Mouse (Mus musculus): ENCODE results near the gene Sec22a.

Sec22a gene

GRCm38 (mm10) chr16:35363150-35364062 lies at the start of gene Sec22a:
Sec22a (minus strand) TSS chr16:35363918.
- peak; percentile 84 to 91 for DNase-seq (ENCODE audit: low spot score in 2 of 2)

- DNase-seq (ENCODE audit: low spot score in 2 of 2): no peak
These were observed 43.0 kb upstream of the Sec22a start for GRCm38 (mm10) chr16:35406706-35407105.

- DNase-seq (ENCODE audit: low spot score in 2 of 2): no peak
These were observed 42.4 kb upstream of the Sec22a start for GRCm38 (mm10) chr16:35406166-35406565.

GRCm38 (mm10) chr16:35405348-35406080 lies 41.8 kb upstream of the Sec22a start:
- DNase-seq (ENCODE audit: low spot score in 2 of 2): no peak

GRCm38 (mm10) chr16:35404864-35405263 lies 41.1 kb upstream of the Sec22a start:
- DNase-seq (ENCODE audit: low spot score in 2 of 2): no peak

- no peak for DNase-seq (ENCODE audit: low spot score in 2 of 2)
These were observed 40.2 kb upstream of the Sec22a start for GRCm38 (mm10) chr16:35403891-35404290.

GRCm38 (mm10) chr16:35403356-35403755 lies 39.6 kb upstream of the Sec22a start:
- DNase-seq (ENCODE audit: low spot score in 2 of 2): no peak

- DNase-seq (ENCODE audit: low spot score in 2 of 2): no peak
These were observed 29.1 kb upstream of the Sec22a start for GRCm38 (mm10) chr16:35392813-35393212.

GRCm38 (mm10) chr16:35385654-35386053 lies 21.9 kb upstream of the Sec22a start:
- no peak for DNase-seq (ENCODE audit: low spot score in 2 of 2)

GRCm38 (mm10) chr16:35380048-35380447 lies 16.3 kb upstream of the Sec22a start:
- DNase-seq (ENCODE audit: low spot score in 2 of 2): no peak

GRCm38 (mm10) chr16:35379344-35379743 lies 15.6 kb upstream of the Sec22a start:
- DNase-seq (ENCODE audit: low spot score in 2 of 2): no peak

- DNase-seq (ENCODE audit: low spot score in 2 of 2): no peak
These were observed 328 bp upstream of the Sec22a start for GRCm38 (mm10) chr16:35364063-35364428.

- no peak for DNase-seq (ENCODE audit: low spot score in 2 of 2)
These were observed 1.5 kb downstream of the Sec22a start for GRCm38 (mm10) chr16:35362221-35362620.

GRCm38 (mm10) chr16:35360593-35360992 lies 3.1 kb downstream of the Sec22a start:
- DNase-seq (ENCODE audit: low spot score in 2 of 2): peak in 1 of 2 experiments; percentile 7

GRCm38 (mm10) chr16:35357449-35357848 lies 6.3 kb downstream of the Sec22a start:
- no peak for DNase-seq (ENCODE audit: low spot score in 2 of 2)

- DNase-seq (ENCODE audit: low spot score in 2 of 2): no peak
These were observed 33.3 kb downstream of the Sec22a start for GRCm38 (mm10) chr16:35330451-35330850.

- no peak for DNase-seq (ENCODE audit: low spot score in 2 of 2)
These were observed 43.9 kb downstream of the Sec22a start for GRCm38 (mm10) chr16:35319773-35320172.

- no peak for DNase-seq (ENCODE audit: low spot score in 2 of 2)
These were observed 44.4 kb downstream of the Sec22a start for GRCm38 (mm10) chr16:35319335-35319734.

GRCm38 (mm10) chr16:35318397-35318796 lies 45.3 kb downstream of the Sec22a start:
- DNase-seq (ENCODE audit: low spot score in 2 of 2): no peak

- DNase-seq (ENCODE audit: low spot score in 2 of 2): no peak
These were observed 46.3 kb downstream of the Sec22a start for GRCm38 (mm10) chr16:35317460-35317859.

GRCm38 (mm10) chr16:35316856-35317264 lies 46.9 kb downstream of the Sec22a start:
- no peak for DNase-seq (ENCODE audit: low spot score in 2 of 2)

- no peak for DNase-seq (ENCODE audit: low spot score in 2 of 2)
These were observed 48.2 kb downstream of the Sec22a start for GRCm38 (mm10) chr16:35315496-35315895.

- DNase-seq (ENCODE audit: low spot score in 2 of 2): no peak
These were observed 52.1 kb downstream of the Sec22a start for GRCm38 (mm10) chr16:35311586-35311985.
